Mouse (Mus musculus) bone marrow macrophage, adult 2 months (primary cell): Measurements from ENCODE around the gene Haus5.

Experiments
- CTCF ChIP-seq: IDR thresholded peaks from 2 replicates; pipeline ENCODE4 v1.5.1; 2012; ENCODE audit warnings: low read depth, mild to moderate bottlenecking, low read length, moderate library complexity
- POLR2A ChIP-seq: IDR thresholded peaks from 2 replicates; pipeline ENCODE4 v1.6.1; 2012; ENCODE audit warnings: mild to moderate bottlenecking, low read depth, low read length, borderline replicate concordance

- TF ChIP-seq CTCF (no peak), POLR2A (no peak)
These were observed 42.6 kb upstream of the Haus5 start for GRCm38 (mm10) chr7:30707441-30707840.
